ENCODE assay signal across 20 mouse cellular contexts in genomic region chr14:77576411-77576810, GRCm38 (mm10).
"Had no signal": no experiment of that assay in that cellular context is flagged by ENCODE, and none has a peak within 500 bp of the region (broad histone marks: within the 10 kb centered on the region; RNA-seq: fewer than 3 reads in every experiment).

No protein-coding gene starts in this region.

- H3K4me2 ChIP-seq: limb, embryonic 13.5 days; liver, embryonic 13.5 days; neural tube, embryonic 12.5 days; neural tube, embryonic 15.5 days had no signal

- H3K4me3 ChIP-seq: limb, embryonic 13.5 days; liver, embryonic 13.5 days; megakaryocyte, embryonic 14.5 days; midbrain, embryonic 10.5 days; neural tube, embryonic 12.5 days; neural tube, embryonic 15.5 days had no signal

- H3K27ac ChIP-seq: kidney, postnatal 0 days; limb, embryonic 13.5 days; liver, embryonic 13.5 days; midbrain, embryonic 10.5 days; neural tube, embryonic 12.5 days; neural tube, embryonic 15.5 days; stomach, postnatal 0 days had no signal

- H3K27me3 ChIP-seq: limb, embryonic 13.5 days; liver, embryonic 13.5 days; megakaryocyte, embryonic 14.5 days; neural tube, embryonic 12.5 days; neural tube, embryonic 15.5 days had no signal

- H3K9me3 ChIP-seq: liver, embryonic 13.5 days; midbrain, embryonic 10.5 days; neural tube, embryonic 12.5 days; neural tube, embryonic 15.5 days had no signal

- H3K36me3 ChIP-seq: limb, embryonic 13.5 days; liver, embryonic 13.5 days; midbrain, embryonic 10.5 days; neural tube, embryonic 12.5 days; neural tube, embryonic 15.5 days had no signal

- DNase-seq: kidney, adult 2 months; kidney, postnatal 25 days; left cerebral cortex, postnatal 4 days; liver, embryonic 13.5 days; lung, adult 2 months; lung, postnatal 14 days; midbrain, embryonic 14.5 days; right cerebral cortex, adult 18-20 months; right cerebral cortex, postnatal 14 days; right cerebral cortex, postnatal 4 days; thymus, adult 2 months; thymus, postnatal 14 days; thymus, postnatal 4 days had no signal

- H3K4me1 ChIP-seq: liver, embryonic 13.5 days; neural tube, embryonic 12.5 days had no signal

- H3K9ac ChIP-seq: limb, embryonic 13.5 days; liver, embryonic 13.5 days; neural tube, embryonic 12.5 days; neural tube, embryonic 15.5 days had no signal
